Mouse (Mus musculus) brain, embryonic 14.5 days (tissue): Measurements from ENCODE around the gene Rfc2.

ENCODE experiments used
- CTCF ChIP-seq: fragments of 200-500 bp; IDR thresholded peaks from 2 replicates; pipeline ENCODE4 v1.5.1; 2012; ENCODE audit warnings: inconsistent platforms, mild to moderate bottlenecking, moderate library complexity, borderline replicate concordance; ENCODE audit not compliant: insufficient read depth, insufficient read length; ENCODE audit errors: extremely low read depth
- POLR2A ChIP-seq: fragments of 200-500 bp; IDR thresholded peaks from 2 replicates; pipeline ENCODE4 v1.6.1; 2012; ENCODE audit warnings: mild to moderate bottlenecking, inconsistent platforms, borderline replicate concordance; ENCODE audit not compliant: poor library complexity, insufficient read depth, insufficient read length, severe bottlenecking; ENCODE audit errors: extremely low read depth

DNA sequence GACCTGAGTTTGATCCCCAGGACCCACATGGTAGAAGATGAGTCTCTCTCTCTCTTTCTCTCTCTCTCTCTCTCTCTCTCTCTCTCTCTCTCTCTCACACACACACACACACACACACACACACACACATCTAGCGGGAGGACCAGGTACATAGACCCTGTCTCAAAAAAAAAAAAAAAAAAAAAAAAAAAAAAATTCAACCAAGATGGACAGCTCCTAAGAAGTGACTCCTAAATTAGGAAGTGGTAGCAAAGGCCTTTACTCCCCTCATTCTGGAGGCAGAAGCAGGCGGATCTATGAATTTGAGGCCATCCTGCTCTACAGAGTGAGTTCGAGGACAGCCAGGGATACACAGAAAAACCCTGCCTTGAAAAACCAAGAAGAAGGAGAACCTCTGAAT lies 59.2 kb downstream of the Rfc2 start:
- TF ChIP-seq POLR2A, result no peak
- no peak for TF ChIP-seq CTCF
